8 mouse cellular contexts compared by ENCODE assay signal in the genomic region with DNA sequence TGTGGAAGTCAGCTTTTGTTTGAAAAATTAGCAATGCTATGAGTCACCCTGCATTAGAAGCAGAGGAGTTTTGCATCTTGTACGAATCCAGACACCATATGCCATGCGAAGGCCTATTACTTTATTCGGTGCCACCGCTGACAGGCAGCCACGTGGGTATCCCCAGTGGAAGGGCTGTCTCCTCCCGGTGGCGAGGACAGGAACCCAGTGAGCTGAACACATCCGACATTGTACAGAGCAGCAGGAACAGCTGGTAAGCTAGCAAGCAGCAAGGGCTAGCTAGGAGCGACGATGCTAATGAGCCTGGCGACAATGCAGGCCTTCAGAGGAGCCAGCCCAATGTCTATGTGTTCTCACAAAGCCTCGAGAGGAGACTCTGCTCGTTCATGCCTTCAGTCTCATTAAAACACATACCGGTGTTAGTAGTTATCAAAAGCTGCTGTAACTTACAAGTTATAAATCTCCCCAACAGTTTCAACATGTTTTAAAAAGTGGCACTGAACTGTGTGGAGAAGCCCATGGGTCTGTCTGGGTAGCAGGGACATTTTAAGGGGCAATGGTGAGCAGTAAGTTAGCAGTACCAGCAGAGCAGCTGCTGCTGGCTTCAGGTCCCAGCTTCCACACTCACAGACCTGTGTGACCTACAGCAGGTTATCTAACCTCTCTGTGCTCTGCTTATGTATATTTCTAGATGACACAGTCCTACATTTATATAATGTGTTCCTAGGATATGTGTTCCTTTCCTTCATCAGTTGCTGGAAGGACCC.
DNase-seq lines count a peak whose midpoint lies in the region; ATAC-seq and TF ChIP-seq lines count a peak whose summit lies in the region.

No protein-coding gene starts in this region.

- H3K4me2 ChIP-seq in forebrain, embryonic 11.5 days (ENCODE audit: low read depth, low read length, severe bottlenecking): no peak overlapping the region
- no peak overlapping the region for H3K4me2 ChIP-seq in midbrain, embryonic 13.5 days (replicated peaks)

- 15% methylated on average over 14 of the region's 14 CpGs for WGBS in forebrain, embryonic 11.5 days
- WGBS in midbrain, embryonic 13.5 days: 6% methylated on average over 14 of the region's 14 CpGs

- H3K9me3 ChIP-seq in forebrain, embryonic 11.5 days (ENCODE audit: control insufficient read depth, low read length): no peaks in the 10 kb centered on the region
- no peaks in the 10 kb centered on the region for H3K9me3 ChIP-seq in midbrain, embryonic 13.5 days

- no peaks in the 10 kb centered on the region for H3K27me3 ChIP-seq in forebrain, embryonic 11.5 days (ENCODE audit: control insufficient read depth, insufficient read depth, low read length)
- H3K27me3 ChIP-seq in midbrain, embryonic 13.5 days: no peaks in the 10 kb centered on the region

- TF ChIP-seq CTCF in layer of hippocampus, adult 2 months (conservative IDR thresholded peaks at IDR 0.05): peak; percentile 53

- no peaks in the 10 kb centered on the region for H3K36me3 ChIP-seq in forebrain, embryonic 11.5 days (ENCODE audit: control insufficient read depth, insufficient read depth, low read length)
- H3K36me3 ChIP-seq in midbrain, embryonic 13.5 days: no peaks in the 10 kb centered on the region

- H3K4me1 ChIP-seq in forebrain, embryonic 11.5 days (replicated peaks; ENCODE audit: control insufficient read depth, insufficient read depth, low read length): peaks cover 9% of the 10 kb centered on the region
- peaks cover 48% of the 10 kb centered on the region for H3K4me1 ChIP-seq in midbrain, embryonic 13.5 days (replicated peaks)

- DNase-seq in R1 (ENCODE audit: low read depth, low spot score): peak; percentile 37
- DNase-seq in forebrain, embryonic 11.5 days (ENCODE audit: low spot score): peak; percentile 84
- peak; percentile 63 to 74 for DNase-seq in layer of hippocampus, adult 2 months (ENCODE audit: low spot score in 2 of 2)
- no peak for DNase-seq in thymus, postnatal 36 days
- DNase-seq in thymus, postnatal 25 days: no peak
- DNase-seq in thymus, postnatal 10 days (ENCODE audit: low spot score in 2 of 2): no peak

- H3K4me3 ChIP-seq in forebrain, embryonic 11.5 days (ENCODE audit: low read depth, low read length): no peak overlapping the region
- H3K4me3 ChIP-seq in layer of hippocampus, adult 2 months: no peak overlapping the region
- no peak overlapping the region for H3K4me3 ChIP-seq in midbrain, embryonic 13.5 days (replicated peaks)

- ATAC-seq in forebrain, embryonic 11.5 days (replicated peaks; ENCODE audit: low FRiP score): peak; percentile 96
- ATAC-seq in midbrain, embryonic 13.5 days: peak; percentile 98
- ATAC-seq in monocyte, adult 5-6 weeks (replicated peaks; ENCODE audit: insufficient number of reproducible peaks, low FRiP score, low TSS enrichment, poor library complexity, severe bottlenecking): no peak

- H3K27ac ChIP-seq in forebrain, embryonic 11.5 days (ENCODE audit: low read depth, low read length): peak overlapping the region; percentile 87
- peak overlapping the region; percentile 58 for H3K27ac ChIP-seq in layer of hippocampus, adult 2 months
- peak overlapping the region; percentile 74 for H3K27ac ChIP-seq in midbrain, embryonic 13.5 days

- H3K9ac ChIP-seq in forebrain, embryonic 11.5 days (ENCODE audit: low read length): no peak overlapping the region
- H3K9ac ChIP-seq in midbrain, embryonic 13.5 days (replicated peaks): no peak overlapping the region

Comparison
In these comparisons a context has a peak if more than half of its experiments do, and no peak if none do; other contexts are left out.
1. DNase-seq: peak in R1 (single experiment), forebrain, embryonic 11.5 days (single experiment) and layer of hippocampus, adult 2 months (2 of 2); none in thymus, postnatal 36 days (0 of 2), thymus, postnatal 25 days (single experiment) and thymus, postnatal 10 days (0 of 2).
2. Peak in every context shown above with its lines, with median percentiles within 50 percentile points of each other: H3K27ac ChIP-seq.